Comparison of ENCODE assay signal across 8 mouse cellular contexts in genomic region chr5:35701042-35701441, GRCm38 (mm10). TPM values are rescaled to one million over a fixed set of nuclear protein-coding genes. Genes with fewer than 3 reads are reported as not detected.
A peak's percentile ranks its signal among the peaks of the same experiment; 100 is the strongest.
DNase-seq lines count a peak whose midpoint lies in the region; ATAC-seq and TF ChIP-seq lines count a peak whose summit lies in the region.

No protein-coding gene starts in this region.

- H3K36me3 ChIP-seq in lung, postnatal 0 days (ENCODE audit: insufficient read depth, low read length), result 0 out of 2 replicates have a peak, but pooled peaks cover 10% of the 10 kb centered on the region

- H3K4me3 ChIP-seq in cerebellum, adult 2 months (replicated peaks; ENCODE audit: insufficient read depth, low read depth, low read length), result no peak overlapping the region
- H3K4me3 ChIP-seq in lung, postnatal 0 days (ENCODE audit: low read depth, low read length), result no peak overlapping the region

- intact Hi-C loops in gastrocnemius, postnatal 14 days (cut with DNase I; ENCODE audit: low total_unique reads), result loop anchor here (5.0 kb wide), 1 partner anchor 51 kb away; no protein-coding TSS in a partner anchor

- no peak overlapping the region for H3K27ac ChIP-seq in cerebellum, adult 2 months (ENCODE audit: insufficient read depth, low read length)
- no peak overlapping the region for H3K27ac ChIP-seq in lung, postnatal 0 days (ENCODE audit: low read length)

- no peak overlapping the region for H3K4me2 ChIP-seq in lung, postnatal 0 days (replicated peaks; ENCODE audit: low read depth, low read length)

- H3K4me1 ChIP-seq in cerebellum, adult 2 months (ENCODE audit: control insufficient read depth, insufficient read depth, low read length), result no peaks in the 10 kb centered on the region
- H3K4me1 ChIP-seq in lung, postnatal 0 days (ENCODE audit: insufficient read depth, low read depth, low read length), result no peaks in the 10 kb centered on the region

- no peak for TF ChIP-seq EP300 in lung, postnatal 0 days (IDR thresholded peaks at IDR 0.05)

- TF ChIP-seq CTCF in cerebellum, adult 2 months (IDR thresholded peaks at IDR 0.05; ENCODE audit: borderline replicate concordance, insufficient read depth, low read depth, low read length), result peak; percentile 86
- peak; percentile 91 for TF ChIP-seq CTCF in lung, postnatal 0 days (IDR thresholded peaks at IDR 0.05)

- H3K9ac ChIP-seq in lung, postnatal 0 days (replicated peaks; ENCODE audit: low read depth), result no peak overlapping the region

- TF ChIP-seq POLR2A in cerebellum, adult 2 months (IDR thresholded peaks at IDR 0.05; ENCODE audit: borderline replicate concordance, insufficient read depth, low read length), result no peak

- 50% methylated on average over 6 of the region's 6 CpGs for WGBS in cerebellum, adult 2 months
- 39% methylated on average over 6 of the region's 6 CpGs for WGBS in lung, postnatal 0 days

- H3K27me3 ChIP-seq in cerebellum, adult 2 months (ENCODE audit: control insufficient read depth, insufficient read depth, low read length), result no peaks in the 10 kb centered on the region
- no peaks in the 10 kb centered on the region for H3K27me3 ChIP-seq in lung, postnatal 0 days (replicated peaks; ENCODE audit: insufficient read depth, low read length)

- ATAC-seq in lung, postnatal 0 days, result peak; percentile 52
- ATAC-seq in erythroblast, adult 5-6 weeks (replicated peaks; ENCODE audit: low FRiP score, poor library complexity, severe bottlenecking), result no peak

- DNase-seq in B cell, adult 2 months, result peak; percentile 78 to 79
- DNase-seq in ES-CJ7 (ENCODE audit: low read depth, low spot score), result peak; percentile 82
- peak; percentile 43 to 66 for DNase-seq in cerebellum, adult 2 months
- DNase-seq in gastrocnemius, postnatal 14 days, result peak; percentile 82
- DNase-seq in kidney, postnatal 36 days, result peak; percentile 70 to 87
- peak; percentile 67 for DNase-seq in lung, postnatal 0 days (ENCODE audit: low spot score)
- DNase-seq in right cerebral cortex, postnatal 4 days, result peak; percentile 69

- H3K9me3 ChIP-seq in lung, postnatal 0 days (ENCODE audit: low read length), result no peaks in the 10 kb centered on the region

RNA-seq across cellular contexts. Expression of gene Htra3, which starts 21.5 kb away (rescaled TPM):
- 7.1 and 9.5 TPM in 2 replicates for polyA plus RNA-seq in cerebellum, adult 2 months (2012; rRNA removed)
- total RNA-seq in gastrocnemius, postnatal 14 days (2021), result 10 to 100 TPM; 49.9 to 54.6 TPM
- polyA plus RNA-seq in lung, postnatal 0 days (2015; fragmentation: Nextera tagmentation; extraction: Ambion mirVana), result 35.7 and 40.5 TPM in 2 replicates
- total RNA-seq in erythroblast, adult 5-6 weeks (2015; ENCODE audit: low replicate concordance), result not detected in 2 replicates
- not detected in 2 replicates for total RNA-seq in erythroblast, adult 5-6 weeks (2017; ENCODE audit: low replicate concordance)

RNA-seq across cellular contexts. Expression of gene Sh3tc1, which starts 38.7 kb away (rescaled TPM):
- polyA plus RNA-seq in cerebellum, adult 2 months (2012; rRNA removed), result 1.2 and 1.7 TPM in 2 replicates
- 1 to 10 TPM; 3.9 to 4.4 TPM for total RNA-seq in gastrocnemius, postnatal 14 days (2021)
- polyA plus RNA-seq in lung, postnatal 0 days (2015; fragmentation: Nextera tagmentation; extraction: Ambion mirVana), result 21.1 and 22.9 TPM in 2 replicates
- 0.63 and 1.3 TPM in 2 replicates for total RNA-seq in erythroblast, adult 5-6 weeks (2015; ENCODE audit: low replicate concordance)
- total RNA-seq in erythroblast, adult 5-6 weeks (2017; ENCODE audit: low replicate concordance), result 1.8 and 2.2 TPM in 2 replicates

RNA-seq across cellular contexts. Expression of gene Ablim2, which starts 56.6 kb away (rescaled TPM):
- polyA plus RNA-seq in cerebellum, adult 2 months (2012; rRNA removed), result 89.2 and 99.9 TPM in 2 replicates
- total RNA-seq in gastrocnemius, postnatal 14 days (2021), result 10 to 100 TPM; 36.0 to 41.7 TPM
- polyA plus RNA-seq in lung, postnatal 0 days (2015; fragmentation: Nextera tagmentation; extraction: Ambion mirVana), result 0.74 and 0.75 TPM in 2 replicates
- not detected in 2 replicates for total RNA-seq in erythroblast, adult 5-6 weeks (2015; ENCODE audit: low replicate concordance)
- total RNA-seq in erythroblast, adult 5-6 weeks (2017; ENCODE audit: low replicate concordance), result not detected in 2 replicates

Comparison
In these comparisons a context has a peak if more than half of its experiments do, and no peak if none do; other contexts are left out.
1. RNA of gene Htra3, which starts 21.5 kb away (total RNA-seq): 49.9 to 54.6 TPM in gastrocnemius, postnatal 14 days; not detected in erythroblast, adult 5-6 weeks; every median in the first group is over 10 times any median in the second.
2. RNA of gene Ablim2, which starts 56.6 kb away (total RNA-seq): 36.0 to 41.7 TPM in gastrocnemius, postnatal 14 days; not detected in erythroblast, adult 5-6 weeks; every median in the first group is over 10 times any median in the second.
3. Peak in every context shown above with its lines, with median percentiles within 50 percentile points of each other: DNase-seq.